Mouse (Mus musculus) c-Kit-positive CD71-positive TER-119-negative erythroid progenitor cells, embryonic 14.5 days (primary cell): ENCODE measurements at regions not wholly inside any gene's neighbourhood (a gene's known extent, or its start where the extent isn't known, plus 50 kb on each side); places are given as distances from the start of the nearest gene placed in this dataset.

Source experiments
- DNase-seq: peaks from one replicate; pipeline ENCODE4 v3.0.0-alpha.2; 2013; ENCODE audit warnings: low read depth

DNA sequence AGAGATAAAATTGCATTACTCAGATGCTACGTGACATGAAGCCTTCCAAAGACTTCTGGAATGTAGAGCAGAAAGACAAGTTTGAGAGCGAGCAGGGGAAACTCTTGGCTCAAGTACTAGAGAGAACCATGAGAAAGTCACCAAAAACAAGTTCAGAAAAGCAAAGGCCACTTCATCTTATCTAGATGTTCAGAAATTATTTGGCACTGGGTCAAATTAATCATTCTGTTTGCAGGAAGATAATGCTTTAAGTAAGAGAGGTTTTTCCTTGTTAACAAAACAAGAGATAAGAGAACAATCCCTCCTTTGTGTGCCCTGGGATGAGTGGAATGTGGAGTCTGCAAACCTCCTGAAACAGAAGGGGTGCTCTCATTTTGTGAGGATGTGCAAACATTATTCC is 565.6 kb upstream of the C030005K15Rik start:
- DNase-seq: no peak

- DNase-seq: no peak
These were observed 579.1 kb upstream of the C030005K15Rik start for GRCm38 (mm10) chr10:98305667-98306066.

DNA sequence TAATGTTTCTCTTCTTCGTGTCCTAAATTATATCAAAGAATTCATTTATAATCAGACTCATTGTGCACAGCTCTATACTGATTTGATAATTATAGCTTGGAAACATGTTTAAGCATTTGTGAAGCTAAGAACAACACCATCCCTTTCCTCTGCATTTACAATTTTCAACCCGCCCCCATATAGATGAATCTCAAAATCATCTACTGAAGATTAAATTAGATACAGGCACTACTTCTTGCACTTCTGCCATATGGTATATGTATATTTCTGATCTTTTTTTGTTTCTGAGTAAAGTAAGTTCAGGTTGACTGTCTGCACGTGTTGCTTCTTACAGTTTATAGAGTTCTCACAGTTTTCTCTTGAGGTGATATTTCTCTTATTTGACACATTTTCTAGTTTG is 583.1 kb upstream of the C030005K15Rik start:
- no peak for DNase-seq

DNA sequence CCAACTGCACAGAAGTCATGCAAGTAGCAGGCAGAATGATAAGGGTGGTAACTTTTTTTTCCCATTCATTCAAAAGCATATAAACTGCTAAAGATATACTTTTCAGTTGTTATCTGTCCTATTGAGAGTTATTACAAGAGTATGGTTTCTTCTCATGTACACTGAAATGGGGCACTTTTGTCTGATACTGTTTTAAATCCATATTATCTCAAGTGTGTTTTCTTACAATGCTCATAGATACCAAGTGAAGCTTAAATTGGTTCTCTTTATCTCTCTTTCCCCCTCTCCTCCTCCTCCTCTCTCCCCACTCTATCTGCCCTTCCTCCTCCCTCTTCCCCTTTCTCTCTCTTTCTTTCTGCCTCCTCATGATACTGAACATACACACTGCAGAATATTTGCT is 584.8 kb upstream of the C030005K15Rik start:
- DNase-seq: no peak

DNA sequence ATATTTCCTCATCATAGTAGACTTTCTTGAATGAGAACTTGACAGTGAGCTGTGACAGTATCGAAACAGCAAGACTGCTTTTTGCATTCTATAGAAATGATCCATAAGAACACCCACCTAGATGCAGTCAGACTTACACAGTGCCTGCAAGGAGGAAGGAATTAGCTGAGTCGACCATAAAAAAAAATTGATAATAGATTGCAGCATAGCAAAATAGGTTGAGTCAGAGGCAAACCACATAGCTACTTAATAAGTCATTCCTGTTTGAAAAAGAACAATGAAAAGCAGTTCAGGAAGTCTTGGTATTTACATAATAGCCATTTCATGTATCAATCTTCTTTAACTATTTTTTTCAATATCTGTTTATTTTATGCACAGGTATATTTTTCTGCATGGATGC is 591.9 kb upstream of the C030005K15Rik start:
- DNase-seq: no peak

- no peak for DNase-seq
These were observed 590.4 kb upstream of the Atp2b1 start for GRCm38 (mm10) chr10:98323846-98324245.

- no peak for DNase-seq
These were observed 589.6 kb upstream of the Atp2b1 start for GRCm38 (mm10) chr10:98324591-98324990.

GRCm38 (mm10) chr10:98325720-98326119 is 588.5 kb upstream of the Atp2b1 start:
- no peak for DNase-seq

DNA sequence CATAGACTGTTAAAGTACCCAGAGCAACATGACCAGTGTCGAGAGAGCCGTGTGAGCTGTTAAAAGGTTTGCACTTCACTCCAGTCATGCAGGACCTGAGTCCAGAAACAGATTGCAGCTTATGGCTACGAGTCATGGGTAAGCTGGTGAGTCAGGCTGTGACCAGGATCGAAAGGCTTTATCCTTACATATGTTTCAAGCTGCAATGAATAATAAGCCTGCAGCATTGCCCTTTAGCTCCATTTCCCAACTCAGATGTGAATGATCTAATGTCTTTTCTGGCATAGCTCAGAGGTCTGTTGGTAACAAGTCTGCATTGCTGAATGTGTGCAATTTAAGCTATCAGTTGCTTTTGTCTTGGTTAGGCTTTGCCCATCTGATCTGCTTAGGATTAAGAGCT is 581.5 kb upstream of the Atp2b1 start:
- no peak for DNase-seq

DNA sequence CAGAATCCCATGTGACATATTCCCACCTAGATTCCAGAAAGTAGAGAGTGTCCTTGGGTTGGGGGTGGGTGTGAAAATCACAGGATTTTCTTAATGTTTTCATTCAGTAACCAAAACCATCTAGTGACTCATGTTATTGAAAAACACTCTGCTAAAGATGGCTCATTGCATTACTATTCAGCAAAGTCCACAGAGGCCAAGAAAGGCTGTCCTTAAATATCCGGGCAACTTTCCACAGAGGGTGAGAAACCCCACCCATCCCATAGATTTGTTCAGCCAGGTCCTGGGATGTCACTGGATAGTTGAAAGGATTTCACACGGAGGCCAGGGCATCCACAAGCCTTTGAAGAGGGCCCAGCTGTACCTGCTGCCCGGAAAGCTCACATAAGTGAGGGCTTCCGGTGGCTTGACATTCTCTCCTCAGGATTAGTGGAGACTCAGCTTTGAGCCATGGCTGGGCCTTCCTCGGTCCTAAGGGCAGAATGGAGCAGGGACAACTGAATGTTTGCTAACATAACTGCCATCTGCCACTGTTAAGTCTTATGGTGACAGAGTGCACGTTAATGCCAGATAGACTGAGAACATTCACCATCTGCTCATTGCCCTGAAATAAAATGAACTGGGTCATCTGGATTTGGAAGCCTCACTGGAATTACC is 580.7 kb upstream of the Atp2b1 start:
- no peak for DNase-seq

GRCm38 (mm10) chr10:98343827-98344226 is 570.4 kb upstream of the Atp2b1 start:
- DNase-seq: no peak

GRCm38 (mm10) chr10:98349466-98349865 is 564.7 kb upstream of the Atp2b1 start:
- no peak for DNase-seq

GRCm38 (mm10) chr10:98350318-98350926 is 563.8 kb upstream of the Atp2b1 start:
- DNase-seq: no peak

DNA sequence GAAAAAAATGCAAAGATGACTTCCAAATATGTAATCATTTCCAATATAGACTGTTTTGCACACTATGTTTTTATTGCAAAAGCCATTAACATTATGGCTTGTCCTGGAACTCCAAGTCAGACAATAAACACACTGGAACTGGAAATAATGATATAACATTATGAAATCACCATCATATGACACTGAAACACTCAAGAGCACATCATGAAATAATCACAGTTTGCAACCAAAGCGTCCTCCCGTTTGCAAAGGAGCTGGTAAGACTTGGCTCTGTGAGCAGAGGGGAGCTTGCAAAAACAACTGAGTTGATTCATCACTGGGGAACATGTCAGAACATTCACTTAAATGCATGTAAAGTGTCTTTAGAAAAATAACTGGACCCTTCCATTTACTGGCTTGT is 562.1 kb upstream of the Atp2b1 start:
- DNase-seq: no peak

- no peak for DNase-seq
These were observed 559.7 kb upstream of the Atp2b1 start for GRCm38 (mm10) chr10:98354486-98354885.

GRCm38 (mm10) chr10:98364604-98365003 is 549.6 kb upstream of the Atp2b1 start:
- no peak for DNase-seq

- DNase-seq: no peak
These were observed 541.6 kb upstream of the Atp2b1 start for GRCm38 (mm10) chr10:98372561-98372960.

- DNase-seq: no peak
These were observed 540.9 kb upstream of the Atp2b1 start for GRCm38 (mm10) chr10:98373314-98373713.

DNA sequence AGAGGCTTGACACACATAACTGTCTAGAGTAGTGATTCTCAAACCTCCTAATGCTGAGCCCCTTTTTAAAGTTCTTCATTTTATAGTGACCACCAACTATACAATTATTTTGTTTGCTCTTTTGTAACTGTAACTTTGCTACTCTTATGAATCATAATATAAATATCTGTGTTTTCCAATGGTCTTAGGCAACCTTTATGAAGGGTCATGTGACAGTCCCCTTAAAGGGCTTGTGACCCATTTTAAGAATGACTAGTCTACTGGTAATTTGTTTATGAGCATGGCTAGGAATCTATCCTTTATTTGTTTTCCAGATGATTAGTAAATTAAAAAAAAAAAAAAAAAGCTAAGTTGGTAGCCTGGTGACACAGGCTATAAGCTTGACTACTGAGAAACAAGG is 539.5 kb upstream of the Atp2b1 start:
- DNase-seq: no peak

DNA sequence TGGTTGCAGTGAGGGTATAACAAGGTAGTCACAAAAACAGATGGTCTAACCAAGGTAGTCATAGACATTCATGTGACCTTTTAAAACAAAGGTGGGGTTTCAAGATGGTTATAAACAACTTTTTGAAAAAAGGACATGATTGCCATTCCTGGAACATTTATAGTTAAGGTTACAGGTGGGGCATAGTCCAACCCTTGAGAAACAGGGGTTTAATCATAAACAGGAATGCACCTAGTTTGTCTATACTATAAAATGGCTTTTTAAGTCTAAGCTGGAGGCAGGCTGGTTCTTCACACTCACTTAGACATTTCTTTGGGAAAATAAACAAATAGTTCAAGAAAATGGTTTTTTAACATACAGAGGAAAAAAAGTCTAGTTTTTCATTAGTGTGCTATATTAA is 525.7 kb upstream of the Atp2b1 start:
- no peak for DNase-seq

GRCm38 (mm10) chr10:98399864-98400263 is 514.3 kb upstream of the Atp2b1 start:
- no peak for DNase-seq

GRCm38 (mm10) chr10:98417807-98418743 is 496.1 kb upstream of the Atp2b1 start:
- no peak for DNase-seq

DNA sequence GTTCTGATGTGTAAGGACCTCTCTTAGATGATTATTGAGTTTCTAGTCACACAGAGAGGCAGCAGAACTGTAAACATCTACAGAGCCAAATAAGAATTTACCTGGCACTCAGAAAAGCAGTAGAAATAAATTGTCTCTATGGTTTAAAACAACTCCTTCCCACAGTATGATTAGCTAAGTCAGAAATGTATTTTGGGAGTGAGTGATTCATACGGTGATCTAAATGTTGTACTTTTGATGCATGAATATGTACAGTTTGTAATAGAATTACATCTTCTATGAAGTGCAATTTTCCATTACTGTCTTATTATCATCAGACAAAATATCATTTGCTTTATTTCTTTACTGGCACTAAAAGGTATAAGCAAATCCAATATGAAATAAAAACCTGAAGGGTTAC is 489.8 kb upstream of the Atp2b1 start:
- DNase-seq: no peak
